ENCODE assay signal across 15 mouse cellular contexts in genomic region chr15:72150581-72150980, GRCm38 (mm10).
"Had no signal": no experiment of that assay in that cellular context is flagged by ENCODE, and none has a peak within 500 bp of the region (broad histone marks: within the 10 kb centered on the region; RNA-seq: fewer than 3 reads in every experiment).

No protein-coding gene starts in this region.

- H3K9ac ChIP-seq: limb, embryonic 12.5 days; liver, embryonic 13.5 days; liver, postnatal 0 days; lung, embryonic 15.5 days; midbrain, embryonic 15.5 days; neural tube, embryonic 13.5 days had no signal

- ATAC-seq: liver, postnatal 0 days; midbrain, embryonic 15.5 days had no signal

- H3K4me1 ChIP-seq: limb, embryonic 12.5 days; liver, embryonic 13.5 days; lung, embryonic 15.5 days; megakaryocyte, embryonic 14.5 days; midbrain, embryonic 15.5 days; neural tube, embryonic 13.5 days had no signal

- H3K4me2 ChIP-seq: limb, embryonic 12.5 days; liver, embryonic 13.5 days; lung, embryonic 15.5 days; midbrain, embryonic 11.5 days; midbrain, embryonic 15.5 days; neural tube, embryonic 13.5 days had no signal

- DNase-seq: liver; liver, embryonic 13.5 days; liver, postnatal 0 days; lung, postnatal 14 days; right cerebral cortex, postnatal 25 days; thymus, postnatal 4 days had no signal

- H3K9me3 ChIP-seq: limb, embryonic 12.5 days; lung, embryonic 15.5 days; midbrain, embryonic 15.5 days; neural tube, embryonic 13.5 days had no signal

- H3K4me3 ChIP-seq: left cerebral cortex, adult 2 months; limb, embryonic 12.5 days; liver, embryonic 13.5 days; lung, embryonic 15.5 days; megakaryocyte, embryonic 14.5 days; midbrain, embryonic 15.5 days; neural tube, embryonic 13.5 days had no signal

- H3K27me3 ChIP-seq: limb, embryonic 12.5 days; liver, embryonic 13.5 days; lung, embryonic 15.5 days; megakaryocyte, embryonic 14.5 days; midbrain, embryonic 15.5 days; neural tube, embryonic 13.5 days had no signal

- H3K27ac ChIP-seq: kidney, postnatal 0 days; left cerebral cortex, adult 2 months; limb, embryonic 12.5 days; liver, embryonic 13.5 days; lung, embryonic 15.5 days; macrophage; midbrain, embryonic 15.5 days; neural tube, embryonic 13.5 days had no signal

- H3K36me3 ChIP-seq: limb, embryonic 12.5 days; liver, embryonic 13.5 days; lung, embryonic 15.5 days; midbrain, embryonic 15.5 days; neural tube, embryonic 13.5 days had no signal
